Mouse (Mus musculus): ENCODE data around the gene Ost4.

The Ost4 gene

GRCm38 (mm10) chr5:30907413-30908059 lies at the start of gene Ost4:
Gene Ost4, minus strand, starts transcription at chr5:30907788.
- in situ Hi-C loops (cut with MboI; ENCODE audit: low sequenced_read_pairs): no loop called here

DNA sequence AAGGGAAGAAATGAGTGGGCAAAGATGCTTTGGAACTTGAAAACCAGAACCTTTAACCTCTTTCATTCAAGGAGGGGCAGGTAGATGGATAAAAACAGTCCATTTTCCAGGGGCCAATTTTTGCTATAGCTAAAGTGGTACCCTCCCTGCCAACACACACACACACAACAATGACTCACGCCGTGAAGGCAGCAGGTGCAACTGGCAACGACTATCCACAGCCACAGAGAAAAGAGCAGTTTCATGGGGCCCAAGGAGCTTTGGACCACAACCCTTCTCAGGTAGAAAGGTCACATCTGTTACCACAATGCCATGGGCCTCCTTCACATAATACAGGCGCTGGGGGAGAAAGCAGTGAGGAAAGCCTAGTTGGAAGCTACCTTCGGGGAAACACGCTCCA lies 48.2 kb upstream of the Ost4 start:
- in situ Hi-C loops (cut with MboI; ENCODE audit: low sequenced_read_pairs): no loop called here

GRCm38 (mm10) chr5:30954556-30954955 lies 47.0 kb upstream of the Ost4 start:
- in situ Hi-C loops (cut with MboI; ENCODE audit: low sequenced_read_pairs): no loop called here

DNA sequence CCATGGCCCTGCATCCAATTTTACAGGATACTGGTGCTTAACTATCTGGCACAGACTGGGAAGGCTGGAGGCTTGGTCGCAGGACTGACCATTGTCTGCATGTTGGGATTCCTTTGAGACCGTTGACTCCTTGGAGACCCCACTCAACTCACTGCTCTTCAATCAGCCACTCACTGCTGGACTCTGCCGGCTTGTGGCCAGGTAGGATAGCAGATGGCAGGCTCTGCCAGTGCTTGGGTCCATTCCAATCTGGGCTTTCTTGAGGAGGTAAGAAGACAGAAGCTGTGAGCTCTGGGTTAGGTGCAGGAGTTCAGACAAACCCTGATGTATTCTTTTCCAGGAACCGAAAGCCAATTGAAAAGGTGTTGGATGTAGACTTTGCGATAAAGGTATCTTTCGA lies 46.5 kb upstream of the Ost4 start:
- in situ Hi-C loops (cut with MboI; ENCODE audit: low sequenced_read_pairs): no loop called here

DNA sequence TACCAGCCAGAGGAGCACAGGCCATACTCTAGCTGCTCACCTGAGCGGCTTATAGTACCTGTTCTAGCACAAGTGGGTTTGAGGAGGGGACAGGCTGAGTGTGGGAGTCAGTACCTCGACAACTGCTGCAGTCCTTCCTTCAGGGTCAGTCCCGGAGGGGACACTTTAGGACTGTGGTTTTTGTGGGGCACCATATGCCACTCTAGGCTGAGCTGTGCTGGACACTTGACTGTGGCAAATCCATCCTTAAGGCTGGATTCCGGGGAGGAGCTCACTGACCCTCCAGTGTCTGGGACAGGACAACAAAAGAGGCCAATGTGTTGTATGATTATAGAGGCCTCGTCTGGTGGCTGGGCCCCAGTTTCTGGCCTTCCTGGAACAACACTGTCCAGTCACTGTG lies 45.0 kb upstream of the Ost4 start:
- in situ Hi-C loops (cut with MboI; ENCODE audit: low sequenced_read_pairs): no loop called here

DNA sequence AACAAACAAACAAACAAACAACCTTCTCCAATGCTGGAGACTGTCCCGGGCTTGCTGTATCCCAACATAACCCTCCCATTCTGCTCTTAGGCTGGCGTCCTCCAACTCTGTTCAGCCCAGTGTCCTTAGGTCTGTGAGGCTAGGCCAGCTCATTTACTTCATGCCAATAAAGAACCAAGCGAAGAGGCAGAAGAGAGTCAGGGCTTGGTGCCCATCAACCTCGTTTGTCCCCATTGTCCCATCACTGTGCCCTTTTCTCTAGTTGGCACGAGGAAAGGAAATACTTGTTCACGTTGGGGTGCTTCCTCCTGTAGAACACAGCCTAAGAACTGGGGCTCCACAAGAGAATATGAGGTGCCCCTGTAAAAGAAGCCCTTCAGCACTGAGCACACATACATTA lies 44.1 kb upstream of the Ost4 start:
- in situ Hi-C loops (cut with MboI; ENCODE audit: low sequenced_read_pairs): no loop called here

DNA sequence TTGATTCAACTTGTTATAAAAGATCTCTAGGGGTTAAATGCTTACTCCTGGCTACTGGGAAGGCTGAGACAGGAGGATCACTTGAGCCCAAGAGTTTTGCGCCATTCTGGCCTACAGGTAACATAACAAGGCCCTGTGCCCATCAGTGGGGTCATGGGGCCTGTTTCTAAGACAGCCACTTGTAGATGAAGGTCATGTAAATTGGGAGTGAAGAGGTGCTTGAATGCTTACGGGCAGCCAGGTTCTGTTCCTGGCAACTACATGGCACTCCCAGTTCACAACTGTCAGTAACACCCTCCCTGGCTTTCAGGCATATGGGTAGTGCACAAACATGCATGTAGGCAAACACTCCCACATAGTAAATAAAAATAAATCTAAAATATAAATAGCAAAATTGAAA lies 43.3 kb upstream of the Ost4 start:
- in situ Hi-C loops (cut with MboI; ENCODE audit: low sequenced_read_pairs): no loop called here

DNA sequence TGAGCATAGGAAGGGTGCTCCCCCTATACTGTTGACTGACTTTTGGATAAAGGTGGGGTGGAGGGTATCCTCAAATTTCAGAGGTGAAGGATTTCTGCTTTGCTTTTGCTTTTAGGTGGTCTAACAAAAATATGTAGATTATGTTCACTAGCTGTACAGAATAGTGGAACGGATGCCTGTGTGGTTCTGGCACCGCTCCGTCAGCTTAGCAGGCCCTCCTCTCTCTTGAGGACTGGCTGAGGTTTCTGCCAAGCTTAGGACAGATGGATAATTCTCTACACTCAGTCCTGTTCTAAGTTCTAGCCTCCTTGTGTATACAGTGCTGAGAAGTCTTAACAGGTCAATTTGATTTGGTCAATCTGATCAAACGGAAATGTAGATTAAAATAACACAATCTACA lies 42.9 kb upstream of the Ost4 start:
- in situ Hi-C loops (cut with MboI; ENCODE audit: low sequenced_read_pairs): no loop called here

GRCm38 (mm10) chr5:30949654-30950326 lies 42.2 kb upstream of the Ost4 start:
- in situ Hi-C loops (cut with MboI; ENCODE audit: low sequenced_read_pairs): no loop called here

GRCm38 (mm10) chr5:30948620-30949019 lies 41.0 kb upstream of the Ost4 start:
- in situ Hi-C loops (cut with MboI; ENCODE audit: low sequenced_read_pairs): no loop called here

- in situ Hi-C loops (cut with MboI; ENCODE audit: low sequenced_read_pairs): no loop called here
These were observed 37.6 kb upstream of the Ost4 start, which contains the start of gene Cgref1 for GRCm38 (mm10) chr5:30944956-30945781. Gene Cgref1, minus strand, starts transcription at chr5:30945591.

- in situ Hi-C loops (cut with MboI; ENCODE audit: low sequenced_read_pairs): no loop called here
These were observed 36.8 kb upstream of the Ost4 start for GRCm38 (mm10) chr5:30944344-30944743.

DNA sequence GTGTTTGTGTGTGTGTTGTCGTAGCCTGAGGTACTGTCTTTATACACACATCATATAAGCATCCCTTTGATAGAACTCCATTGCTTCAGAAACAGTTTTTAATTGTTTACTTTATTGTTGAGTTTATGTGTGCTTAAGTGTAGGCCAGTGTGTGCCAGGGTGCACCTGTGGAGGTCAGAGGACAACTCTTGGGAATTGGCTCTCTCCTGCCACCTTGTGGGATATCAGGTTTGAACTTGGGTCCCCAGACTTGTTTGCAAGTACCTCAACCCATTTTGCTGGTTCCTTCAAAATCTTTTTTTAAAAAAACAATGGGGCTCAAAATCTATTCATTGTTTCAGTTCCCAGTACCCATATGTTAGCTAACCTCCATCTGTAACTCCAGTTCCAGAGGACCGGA lies 35.4 kb upstream of the Ost4 start:
- in situ Hi-C loops (cut with MboI; ENCODE audit: low sequenced_read_pairs): no loop called here

GRCm38 (mm10) chr5:30934725-30935461 lies 27.3 kb upstream of the Ost4 start:
- in situ Hi-C loops (cut with MboI; ENCODE audit: low sequenced_read_pairs): no loop called here

- in situ Hi-C loops (cut with MboI; ENCODE audit: low sequenced_read_pairs): no loop called here
These were observed 26.1 kb upstream of the Ost4 start for GRCm38 (mm10) chr5:30933705-30934104.

DNA sequence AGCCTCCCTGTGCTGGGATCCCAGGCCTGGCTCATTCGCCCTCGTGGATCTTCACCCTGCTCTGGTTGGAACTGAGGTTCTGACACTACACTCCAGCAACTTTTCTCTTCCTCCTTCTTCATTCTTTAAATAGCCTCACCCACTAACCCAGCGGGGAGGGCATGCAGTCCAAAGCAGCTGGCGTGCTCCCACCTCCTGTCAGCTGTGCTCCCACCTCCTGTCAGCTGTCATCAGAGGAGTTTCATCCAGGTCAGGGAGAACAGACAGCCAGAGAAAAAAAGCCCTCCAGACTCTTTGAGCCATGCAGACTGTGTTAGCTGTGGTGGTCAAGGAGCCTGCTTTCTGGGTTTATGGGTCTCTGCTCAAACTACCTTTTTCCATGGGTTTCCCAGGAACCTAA lies 23.8 kb upstream of the Ost4 start:
- in situ Hi-C loops (cut with MboI; ENCODE audit: low sequenced_read_pairs): no loop called here

DNA sequence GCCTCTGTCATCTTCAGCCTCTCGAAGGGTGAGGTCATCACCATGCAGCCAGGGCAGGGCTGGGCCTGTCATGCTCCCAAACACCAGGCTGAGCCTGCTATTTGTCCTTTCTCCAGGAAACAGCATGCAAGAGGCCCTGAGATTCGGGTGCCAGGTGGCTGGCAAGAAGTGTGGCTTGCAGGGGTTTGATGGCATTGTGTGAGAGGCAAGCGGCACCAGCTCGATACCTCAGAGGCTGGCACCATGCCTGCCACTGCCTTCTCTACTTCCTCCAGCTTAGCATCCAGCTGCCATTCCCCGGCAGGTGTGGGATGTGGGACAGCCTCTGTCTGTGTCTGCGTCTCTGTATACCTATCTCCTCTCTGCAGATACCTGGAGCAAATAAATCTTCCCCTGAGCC lies 23.3 kb upstream of the Ost4 start:
- in situ Hi-C loops (cut with MboI; ENCODE audit: low sequenced_read_pairs): no loop called here

- in situ Hi-C loops (cut with MboI; ENCODE audit: low sequenced_read_pairs): no loop called here
These were observed 22.5 kb upstream of the Ost4 start for GRCm38 (mm10) chr5:30930121-30930520.

- in situ Hi-C loops (cut with MboI; ENCODE audit: low sequenced_read_pairs): no loop called here
These were observed 20.4 kb upstream of the Ost4 start for GRCm38 (mm10) chr5:30927945-30928529.

- in situ Hi-C loops (cut with MboI; ENCODE audit: low sequenced_read_pairs): no loop called here
These were observed 18.5 kb upstream of the Ost4 start for GRCm38 (mm10) chr5:30926073-30926472.

- in situ Hi-C loops (cut with MboI; ENCODE audit: low sequenced_read_pairs): no loop called here
These were observed 17.6 kb upstream of the Ost4 start for GRCm38 (mm10) chr5:30925217-30925616.
